Mouse (Mus musculus): ENCODE measurements around the gene Calcrl. TPM values are rescaled to one million over a fixed set of nuclear protein-coding genes. Genes with fewer than 3 reads are reported as not detected.
"Not testable (repeated sequence)": the region's sequence is repeated elsewhere in the genome, so short reads cannot be mapped to it uniquely, and the experiment has no call there.

The Calcrl gene
- total RNA-seq, 2 experiments from 2014 or later, result 25.6 to 66.0 TPM

- ATAC-seq (ENCODE audit: poor library complexity, severe bottlenecking), result peak; percentile 73
Measured at GRCm38 (mm10) chr2:84393236-84393635, 32.0 kb downstream of the Calcrl start.

GRCm38 (mm10) chr2:84389075-84389474 lies 36.1 kb downstream of the Calcrl start:
- ATAC-seq (ENCODE audit: poor library complexity, severe bottlenecking), result no peak

- ATAC-seq (ENCODE audit: poor library complexity, severe bottlenecking), result not testable (repeated sequence)
Measured at GRCm38 (mm10) chr2:84388537-84388936, 36.7 kb downstream of the Calcrl start.

GRCm38 (mm10) chr2:84388023-84388416 lies 37.2 kb downstream of the Calcrl start:
- no peak for ATAC-seq (ENCODE audit: poor library complexity, severe bottlenecking)

- peak; percentile 69 for ATAC-seq (ENCODE audit: poor library complexity, severe bottlenecking)
Measured at GRCm38 (mm10) chr2:84387394-84388022, 37.7 kb downstream of the Calcrl start.

- no peak for ATAC-seq (ENCODE audit: poor library complexity, severe bottlenecking)
Measured at GRCm38 (mm10) chr2:84386563-84387393, 38.4 kb downstream of the Calcrl start.

- no peak for ATAC-seq (ENCODE audit: poor library complexity, severe bottlenecking)
Measured at GRCm38 (mm10) chr2:84384911-84385693, 40.1 kb downstream of the Calcrl start.

- peak; percentile 83 for ATAC-seq (ENCODE audit: poor library complexity, severe bottlenecking)
Measured at GRCm38 (mm10) chr2:84383828-84384227, 41.4 kb downstream of the Calcrl start.

- no peak for ATAC-seq (ENCODE audit: poor library complexity, severe bottlenecking)
Measured at GRCm38 (mm10) chr2:84382556-84382955, 42.7 kb downstream of the Calcrl start.

GRCm38 (mm10) chr2:84381997-84382396 lies 43.2 kb downstream of the Calcrl start:
- ATAC-seq (ENCODE audit: poor library complexity, severe bottlenecking), result peak; percentile 69

GRCm38 (mm10) chr2:84380816-84381215 lies 44.4 kb downstream of the Calcrl start:
- no peak for ATAC-seq (ENCODE audit: poor library complexity, severe bottlenecking)

- no peak for ATAC-seq (ENCODE audit: poor library complexity, severe bottlenecking)
Measured at GRCm38 (mm10) chr2:84378678-84379077, 46.5 kb downstream of the Calcrl start.

GRCm38 (mm10) chr2:84369256-84369655 lies 56.0 kb downstream of the Calcrl start:
- ATAC-seq (ENCODE audit: poor library complexity, severe bottlenecking), result peak; percentile 63

GRCm38 (mm10) chr2:84366742-84367141 lies 58.5 kb downstream of the Calcrl start:
- ATAC-seq (ENCODE audit: poor library complexity, severe bottlenecking), result no peak

- no peak for ATAC-seq (ENCODE audit: poor library complexity, severe bottlenecking)
Measured at GRCm38 (mm10) chr2:84365266-84365665, 59.9 kb downstream of the Calcrl start.

- 0 out of 2 replicates have a peak, but pooled peaks have one; percentile 3 for ATAC-seq (ENCODE audit: poor library complexity, severe bottlenecking)
Measured at GRCm38 (mm10) chr2:84362779-84363719, 62.2 kb downstream of the Calcrl start.

GRCm38 (mm10) chr2:84358690-84359343 lies 66.4 kb downstream of the Calcrl start:
- peak; percentile 68 for ATAC-seq (ENCODE audit: poor library complexity, severe bottlenecking)

- peak; percentile 59 for ATAC-seq (ENCODE audit: poor library complexity, severe bottlenecking)
Measured at GRCm38 (mm10) chr2:84355281-84355680, 69.9 kb downstream of the Calcrl start.

- no peak for ATAC-seq (ENCODE audit: poor library complexity, severe bottlenecking)
Measured at GRCm38 (mm10) chr2:84347376-84347775, 77.8 kb downstream of the Calcrl start.

GRCm38 (mm10) chr2:84343756-84344155 lies 81.5 kb downstream of the Calcrl start:
- ATAC-seq (ENCODE audit: poor library complexity, severe bottlenecking), result no peak

All from megakaryocyte, adult 5-6 weeks (primary cell).